Mouse (Mus musculus): ENCODE results near the gene Agpat2.

GRCm38 (mm10) chr2:26556535-26556993 is 47.7 kb downstream of the Agpat2 start:
- no peak for TF ChIP-seq CTCF (IDR thresholded peaks at IDR 0.05; ENCODE audit: extremely low read depth, insufficient read length, insufficient replicate concordance, low read depth, low read length)
- TF ChIP-seq POLR2A (IDR thresholded peaks at IDR 0.05; ENCODE audit: low read depth, low read length): no peak
